In genomic region chr14:31660312-31661093, GRCm38 (mm10) we compare ENCODE assay signal across 10 mouse cellular contexts. TPM values are rescaled to one million over a fixed set of nuclear protein-coding genes. Genes with fewer than 3 reads are reported as not detected.
DNase-seq lines count a peak whose midpoint lies in the region; ATAC-seq and TF ChIP-seq lines count a peak whose summit lies in the region.
"Had no signal": no experiment of that assay in that cellular context is flagged by ENCODE, and none has a peak within 500 bp of the region (broad histone marks: within the 10 kb centered on the region; RNA-seq: fewer than 3 reads in every experiment).

No protein-coding gene starts in this region.

- no peak for DNase-seq in kidney, adult 11 months
- no peak for DNase-seq in hindbrain, embryonic 11.5 days (ENCODE audit: low spot score)
- DNase-seq in midbrain, postnatal 0 days (ENCODE audit: low spot score), result peak; percentile 70
- DNase-seq in urinary bladder, postnatal 25 days (ENCODE audit: low spot score), result no peak
- DNase-seq in urinary bladder, adult 18-20 months (ENCODE audit: low spot score in 2 of 2), result no peak
- no peak for DNase-seq in thymus, adult 18-20 months
- DNase-seq: gastrocnemius, postnatal 25 days had no signal

- 61% methylated on average over 7 of the region's 7 CpGs for WGBS in kidney, embryonic 16.5 days
- WGBS in hindbrain, embryonic 11.5 days, result 76% methylated on average over 7 of the region's 7 CpGs
- WGBS in midbrain, postnatal 0 days, result 65% methylated on average over 7 of the region's 7 CpGs

- no peak overlapping the region for H3K9ac ChIP-seq in kidney, embryonic 16.5 days (replicated peaks; ENCODE audit: low read length)
- H3K9ac ChIP-seq in hindbrain, embryonic 11.5 days (ENCODE audit: low read depth, low read length), result no peak overlapping the region
- no peak overlapping the region for H3K9ac ChIP-seq in midbrain, postnatal 0 days (replicated peaks; ENCODE audit: low read length, poor library complexity, severe bottlenecking)

- no peak overlapping the region for H3K4me3 ChIP-seq in kidney, embryonic 16.5 days (ENCODE audit: low read length)
- no peak overlapping the region for H3K4me3 ChIP-seq in cortical plate, adult 2 months (ENCODE audit: insufficient read depth, low read length)
- no peak overlapping the region for H3K4me3 ChIP-seq in hindbrain, embryonic 11.5 days (ENCODE audit: low read depth, low read length)
- no peak overlapping the region for H3K4me3 ChIP-seq in midbrain, postnatal 0 days (ENCODE audit: low read depth, low read length)

- H3K27me3 ChIP-seq in kidney, embryonic 16.5 days (ENCODE audit: insufficient read depth, low read length), result no peaks in the 10 kb centered on the region
- H3K27me3 ChIP-seq in hindbrain, embryonic 11.5 days (ENCODE audit: control insufficient read depth, insufficient read depth, low read length), result no peaks in the 10 kb centered on the region
- no peaks in the 10 kb centered on the region for H3K27me3 ChIP-seq in midbrain, postnatal 0 days (ENCODE audit: insufficient read depth, low read length)

- no peak for TF ChIP-seq CTCF in cortical plate, adult 2 months (IDR thresholded peaks at IDR 0.05; ENCODE audit: extremely low read depth, insufficient read depth, low read length)
- TF ChIP-seq CTCF in midbrain, postnatal 0 days (IDR thresholded peaks at IDR 0.05), result no peak

- no peaks in the 10 kb centered on the region for H3K36me3 ChIP-seq in kidney, embryonic 16.5 days (ENCODE audit: insufficient read depth, low read length)
- H3K36me3 ChIP-seq in hindbrain, embryonic 11.5 days (ENCODE audit: control insufficient read depth, insufficient read depth, low read length), result no peaks in the 10 kb centered on the region
- H3K36me3 ChIP-seq in midbrain, postnatal 0 days (ENCODE audit: insufficient read depth, low read length), result no peaks in the 10 kb centered on the region

- no peak for ATAC-seq in kidney, embryonic 16.5 days (ENCODE audit: low FRiP score, low TSS enrichment)
- no peak for ATAC-seq in hindbrain, embryonic 11.5 days (ENCODE audit: low FRiP score)
- ATAC-seq in midbrain, postnatal 0 days (ENCODE audit: low FRiP score), result no peak

- H3K4me1 ChIP-seq in kidney, embryonic 16.5 days (ENCODE audit: insufficient read depth, low read length), result peaks cover 69% of the 10 kb centered on the region
- peaks cover 11% of the 10 kb centered on the region for H3K4me1 ChIP-seq in cortical plate, adult 2 months (ENCODE audit: control insufficient read depth, insufficient read depth, low read length)
- peaks cover 8% of the 10 kb centered on the region for H3K4me1 ChIP-seq in hindbrain, embryonic 11.5 days (replicated peaks; ENCODE audit: control insufficient read depth, insufficient read depth, low read length)
- peaks cover 4% of the 10 kb centered on the region; the same call in 1 of the 2 replicates for H3K4me1 ChIP-seq in midbrain, postnatal 0 days (ENCODE audit: insufficient read depth, low read length)

- no peak for TF ChIP-seq POLR2A in cortical plate, adult 2 months (IDR thresholded peaks at IDR 0.05; ENCODE audit: extremely low read depth, insufficient read depth, low read length)

- peak overlapping the region; percentile 61 for H3K27ac ChIP-seq in kidney, embryonic 16.5 days (ENCODE audit: low read length)
- peak overlapping the region; percentile 89 for H3K27ac ChIP-seq in cortical plate, adult 2 months (ENCODE audit: insufficient read depth, low read length)
- H3K27ac ChIP-seq in hindbrain, embryonic 11.5 days (ENCODE audit: low read depth, low read length), result peak overlapping the region; percentile 39; the same call in 1 of the 2 replicates
- H3K27ac ChIP-seq in midbrain, postnatal 0 days (ENCODE audit: low read depth, low read length), result peak overlapping the region; percentile 93

- H3K9me3 ChIP-seq in kidney, embryonic 16.5 days (ENCODE audit: low read length), result no peaks in the 10 kb centered on the region
- no peaks in the 10 kb centered on the region for H3K9me3 ChIP-seq in hindbrain, embryonic 11.5 days (ENCODE audit: control insufficient read depth, low read length)
- no peaks in the 10 kb centered on the region for H3K9me3 ChIP-seq in midbrain, postnatal 0 days (ENCODE audit: low read length)

- no peak overlapping the region for H3K4me2 ChIP-seq in kidney, embryonic 16.5 days (replicated peaks; ENCODE audit: low read depth, low read length)
- H3K4me2 ChIP-seq in hindbrain, embryonic 11.5 days (replicated peaks; ENCODE audit: low read depth, low read length), result no peak overlapping the region
- no peak overlapping the region for H3K4me2 ChIP-seq in midbrain, postnatal 0 days (ENCODE audit: low read depth, low read length, poor library complexity, severe bottlenecking)

RNA-seq across cellular contexts. Expression of gene Hacl1, which starts 19.4 kb away (rescaled TPM):
- 27.0 and 39.3 TPM in 2 replicates for polyA plus RNA-seq in kidney, embryonic 16.5 days (2015; fragmentation: Nextera tagmentation; extraction: Ambion mirVana)
- 11.2 and 11.3 TPM in 2 replicates for polyA plus RNA-seq in cortical plate, adult 2 months (2012; rRNA removed)
- 9.4 and 12.3 TPM in 2 replicates for polyA plus RNA-seq in hindbrain, embryonic 11.5 days (2014; fragmentation: Nextera tagmentation; extraction: Ambion mirVana)
- 6.7 and 6.8 TPM in 2 replicates for total RNA-seq in midbrain, postnatal 0 days (2014; rRNA removed)
- polyA plus RNA-seq in midbrain, postnatal 0 days (2015; fragmentation: Nextera tagmentation; extraction: Ambion mirVana), result 8.4 and 9.4 TPM in 2 replicates

RNA-seq across cellular contexts. Expression of gene Btd, which starts 19.7 kb away (rescaled TPM):
- polyA plus RNA-seq in kidney, embryonic 16.5 days (2015; fragmentation: Nextera tagmentation; extraction: Ambion mirVana), result 46.6 and 50.3 TPM in 2 replicates
- 15.7 and 19.6 TPM in 2 replicates for polyA plus RNA-seq in cortical plate, adult 2 months (2012; rRNA removed)
- 17.5 and 18.4 TPM in 2 replicates for polyA plus RNA-seq in hindbrain, embryonic 11.5 days (2014; fragmentation: Nextera tagmentation; extraction: Ambion mirVana)
- 21.9 and 28.7 TPM in 2 replicates for total RNA-seq in midbrain, postnatal 0 days (2014; rRNA removed)
- 18.5 and 20.1 TPM in 2 replicates for polyA plus RNA-seq in midbrain, postnatal 0 days (2015; fragmentation: Nextera tagmentation; extraction: Ambion mirVana)

RNA-seq across cellular contexts. Expression of gene Gm49387, which starts 19.8 kb away (rescaled TPM):
- polyA plus RNA-seq in kidney, embryonic 16.5 days (2015; fragmentation: Nextera tagmentation; extraction: Ambion mirVana), result 7.3 and 8.0 TPM in 2 replicates
- polyA plus RNA-seq in cortical plate, adult 2 months (2012; rRNA removed), result not detected in 2 replicates
- 0.42 and 1.1 TPM in 2 replicates for polyA plus RNA-seq in hindbrain, embryonic 11.5 days (2014; fragmentation: Nextera tagmentation; extraction: Ambion mirVana)
- total RNA-seq in midbrain, postnatal 0 days (2014; rRNA removed), result not detected in 2 replicates
- polyA plus RNA-seq in midbrain, postnatal 0 days (2015; fragmentation: Nextera tagmentation; extraction: Ambion mirVana), result not detected in 2 replicates
- total RNA-seq: megakaryocyte progenitor cell, adult 5-6 weeks had no signal

Comparison
In these comparisons a context has a peak if more than half of its experiments do, and no peak if none do; other contexts are left out.
1. H3K27ac ChIP-seq: peak in every context shown above with its lines; median percentile 93 in midbrain, postnatal 0 days; 89 in cortical plate, adult 2 months; 61 in kidney, embryonic 16.5 days; 39 in hindbrain, embryonic 11.5 days.